Mouse (Mus musculus): Measurements from ENCODE around the gene Car14. TPM values are rescaled to one million over a fixed set of nuclear protein-coding genes. Genes with fewer than 3 reads are reported as not detected.

Gene Car14
- polyA plus RNA-seq, 1 experiment from 2014 or later: 1.1 TPM

DNA sequence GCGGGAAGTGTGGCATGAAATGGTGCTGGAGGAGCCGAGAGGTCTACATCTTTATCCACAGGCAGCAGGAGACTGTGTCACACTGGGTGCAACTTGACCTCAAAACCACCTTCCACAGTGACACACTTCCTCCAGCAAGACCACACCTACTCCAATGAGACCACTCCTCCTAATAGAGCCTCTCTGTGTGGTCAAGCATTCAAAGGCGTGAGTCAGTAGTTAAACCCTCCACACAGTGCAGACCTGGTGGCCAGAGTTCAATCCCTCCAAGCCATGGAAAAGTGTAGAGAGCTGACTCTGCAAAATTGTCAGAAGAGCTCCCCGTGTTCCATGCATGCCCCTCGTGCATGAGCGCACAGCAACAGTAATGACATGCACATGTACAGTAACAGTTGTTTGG lies 38.3 kb upstream of the Car14 start:
- Histone ChIP-seq H3K27me3 (replicated peaks; ENCODE audit: control insufficient read depth, insufficient read depth, low read length) (no peaks in the 10 kb centered on the region), H3K4me3 (ENCODE audit: low read length) (no peak overlapping the region), H3K27ac (ENCODE audit: low read length) (no peak overlapping the region), H3K9ac (ENCODE audit: low read depth, low read length) (no peak overlapping the region), H3K4me2 (ENCODE audit: low read depth, low read length) (no peak overlapping the region), H3K9me3 (ENCODE audit: control insufficient read depth, low read length) (no peaks in the 10 kb centered on the region), H3K4me1 (ENCODE audit: control insufficient read depth, insufficient read depth, low read length) (no peaks in the 10 kb centered on the region), H3K36me3 (ENCODE audit: control insufficient read depth, insufficient read depth, low read length) (peaks cover 25% of the 10 kb centered on the region)
- 88% methylated on average over 6 of the region's 6 CpGs for WGBS
- no peak for ATAC-seq

DNA sequence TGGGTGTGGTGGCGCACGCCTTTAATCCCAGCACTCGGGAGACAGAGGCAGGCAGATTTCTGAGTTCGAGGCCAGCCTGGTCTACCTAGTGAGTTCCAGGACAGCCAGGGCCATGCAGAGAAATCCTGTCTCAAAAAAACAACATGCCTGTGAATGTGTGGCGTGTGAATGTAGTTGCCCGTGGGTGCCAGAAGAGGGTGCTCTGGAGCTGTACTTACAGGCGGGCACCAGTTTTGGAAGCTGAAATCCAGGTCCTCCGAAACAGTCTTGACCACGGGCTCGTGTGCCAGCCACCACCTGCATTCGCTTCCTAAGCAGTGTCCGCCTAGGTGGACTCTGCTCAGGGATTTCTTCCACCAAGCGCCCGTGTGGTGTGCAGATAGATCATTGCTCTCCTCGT lies 34.3 kb upstream of the Car14 start:
- Histone ChIP-seq H3K9me3 (ENCODE audit: control insufficient read depth, low read length) (no peaks in the 10 kb centered on the region), H3K4me1 (ENCODE audit: control insufficient read depth, insufficient read depth, low read length) (no peaks in the 10 kb centered on the region), H3K27me3 (replicated peaks; ENCODE audit: control insufficient read depth, insufficient read depth, low read length) (no peaks in the 10 kb centered on the region), H3K4me2 (ENCODE audit: low read depth, low read length) (no peak overlapping the region), H3K9ac (ENCODE audit: low read depth, low read length) (no peak overlapping the region), H3K27ac (ENCODE audit: low read length) (no peak overlapping the region), H3K36me3 (ENCODE audit: control insufficient read depth, insufficient read depth, low read length) (peaks cover 36% of the 10 kb centered on the region), H3K4me3 (ENCODE audit: low read length) (no peak overlapping the region)
- 93% methylated on average over 15 of the region's 15 CpGs for WGBS
- ATAC-seq: no peak

DNA sequence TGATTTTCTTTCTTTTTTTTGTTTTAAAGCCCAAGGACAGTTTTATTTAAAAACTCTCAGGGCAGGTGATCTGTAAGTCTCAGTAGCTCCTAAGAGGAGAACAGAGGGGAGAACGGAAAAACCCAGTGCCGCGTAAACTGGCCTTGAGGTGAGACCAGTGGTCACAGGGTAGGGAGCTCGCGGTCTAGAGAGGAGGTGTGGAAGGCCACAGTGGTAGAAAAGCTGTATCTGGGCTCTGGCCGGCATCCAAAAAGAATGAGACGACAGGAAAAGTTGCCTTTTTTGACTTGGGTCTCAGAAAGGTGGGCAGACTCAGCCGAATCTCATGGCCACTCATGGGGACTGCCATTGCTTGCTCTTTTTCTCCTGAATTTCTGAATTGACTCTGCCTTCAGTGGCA lies 33.7 kb upstream of the Car14 start:
- H3K27ac ChIP-seq (ENCODE audit: low read length): no peak overlapping the region
- WGBS: 95% methylated on average over 8 of the region's 8 CpGs
- H3K4me2 ChIP-seq (ENCODE audit: low read depth, low read length): no peak overlapping the region
- no peaks in the 10 kb centered on the region for H3K27me3 ChIP-seq (replicated peaks; ENCODE audit: control insufficient read depth, insufficient read depth, low read length)
- H3K9me3 ChIP-seq (ENCODE audit: control insufficient read depth, low read length): no peaks in the 10 kb centered on the region
- no peaks in the 10 kb centered on the region for H3K4me1 ChIP-seq (ENCODE audit: control insufficient read depth, insufficient read depth, low read length)
- H3K36me3 ChIP-seq (ENCODE audit: control insufficient read depth, insufficient read depth, low read length): peaks cover 36% of the 10 kb centered on the region
- ATAC-seq: no peak
- H3K9ac ChIP-seq (ENCODE audit: low read depth, low read length): no peak overlapping the region
- H3K4me3 ChIP-seq (ENCODE audit: low read length): no peak overlapping the region

DNA sequence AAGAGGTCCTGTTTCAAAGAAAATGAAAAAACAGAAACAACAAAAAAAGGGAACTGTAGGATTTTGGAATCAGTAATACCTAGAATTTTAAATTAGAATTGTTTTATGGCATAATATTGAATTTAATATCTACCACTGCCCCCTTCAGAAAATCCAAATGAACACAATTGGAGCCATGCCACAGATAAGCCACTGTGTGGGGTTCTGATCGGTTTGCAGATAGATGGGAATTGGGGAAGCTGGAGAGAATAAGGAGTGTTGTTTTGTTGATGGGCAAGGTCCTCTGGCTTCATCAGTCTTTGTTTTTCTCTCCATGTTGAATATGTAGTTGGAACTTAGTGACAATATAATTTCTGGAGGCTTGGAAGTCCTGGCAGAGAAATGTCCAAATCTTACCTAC lies 30.0 kb upstream of the Car14 start:
- Histone ChIP-seq H3K4me3 (ENCODE audit: low read length) (no peak overlapping the region), H3K4me1 (ENCODE audit: control insufficient read depth, insufficient read depth, low read length) (peaks cover 8% of the 10 kb centered on the region), H3K9me3 (ENCODE audit: control insufficient read depth, low read length) (no peaks in the 10 kb centered on the region), H3K27ac (ENCODE audit: low read length) (no peak overlapping the region), H3K36me3 (ENCODE audit: control insufficient read depth, insufficient read depth, low read length) (peaks cover 23% of the 10 kb centered on the region), H3K27me3 (replicated peaks; ENCODE audit: control insufficient read depth, insufficient read depth, low read length) (no peaks in the 10 kb centered on the region), H3K4me2 (ENCODE audit: low read depth, low read length) (no peak overlapping the region), H3K9ac (ENCODE audit: low read depth, low read length) (no peak overlapping the region)
- no peak for ATAC-seq
- 81% methylated on average over 1 of the region's 1 CpGs for whole genome bisulfite sequencing

DNA sequence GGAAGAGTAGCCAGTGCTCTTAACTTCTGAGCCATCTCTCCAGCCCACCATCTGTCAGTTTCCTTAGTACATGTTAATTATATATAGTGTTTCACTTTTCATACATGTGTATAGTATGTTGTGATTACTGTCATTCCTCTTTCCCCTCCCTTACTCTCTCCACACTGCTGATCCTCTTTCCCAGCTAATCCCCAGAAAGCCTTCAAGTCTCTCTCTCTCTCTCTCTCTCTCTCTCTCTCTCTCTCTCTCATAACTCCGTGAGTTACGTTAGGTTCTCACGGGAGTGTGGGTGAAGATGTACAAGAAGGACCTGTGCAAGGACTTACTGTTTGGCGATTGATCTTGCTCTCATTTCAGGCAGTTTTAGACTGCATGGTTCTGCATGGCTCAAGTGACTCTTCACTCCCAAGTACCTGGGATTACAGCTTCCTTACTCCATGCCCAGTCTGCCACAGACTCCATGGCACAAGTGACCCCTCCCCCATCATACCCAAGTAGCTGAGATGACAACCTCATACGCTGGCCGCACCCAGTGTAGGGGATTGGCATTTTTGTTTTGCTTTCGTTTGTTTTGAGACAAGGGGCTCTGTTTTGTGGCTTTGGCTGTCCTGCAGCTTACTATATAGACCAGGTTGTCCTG lies 28.7 kb upstream of the Car14 start:
- H3K27ac ChIP-seq (ENCODE audit: low read length): no peak overlapping the region
- 94% methylated on average over 7 of the region's 7 CpGs for WGBS
- H3K27me3 ChIP-seq (replicated peaks; ENCODE audit: control insufficient read depth, insufficient read depth, low read length): no peaks in the 10 kb centered on the region
- no peak overlapping the region for H3K4me2 ChIP-seq (ENCODE audit: low read depth, low read length)
- peaks cover 16% of the 10 kb centered on the region for H3K36me3 ChIP-seq (ENCODE audit: control insufficient read depth, insufficient read depth, low read length)
- H3K9ac ChIP-seq (ENCODE audit: low read depth, low read length): no peak overlapping the region
- no peak overlapping the region for H3K4me3 ChIP-seq (ENCODE audit: low read length)
- H3K4me1 ChIP-seq (ENCODE audit: control insufficient read depth, insufficient read depth, low read length): peaks cover 10% of the 10 kb centered on the region
- ATAC-seq: no peak
- H3K9me3 ChIP-seq (ENCODE audit: control insufficient read depth, low read length): no peaks in the 10 kb centered on the region

DNA sequence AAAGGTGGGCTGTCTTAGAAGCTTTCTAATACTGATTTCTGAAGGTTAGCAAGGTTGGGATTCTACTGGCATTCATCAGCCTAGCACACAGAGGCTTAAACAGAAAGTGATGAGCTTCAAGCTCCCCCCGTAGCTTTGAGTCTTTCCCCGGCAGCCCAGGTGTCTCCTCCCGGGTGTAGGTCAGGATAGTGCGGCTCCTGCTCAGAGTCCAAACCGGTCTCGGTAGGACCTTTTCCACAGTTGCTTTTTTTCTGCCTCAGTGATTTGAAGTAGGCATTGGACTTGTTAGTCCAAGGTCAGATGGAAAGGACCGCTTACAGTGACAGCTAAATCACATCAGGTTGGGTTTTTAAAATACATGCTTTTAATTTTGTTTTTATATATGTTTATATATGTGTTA lies 28.1 kb upstream of the Car14 start:
- peaks cover 10% of the 10 kb centered on the region for H3K4me1 ChIP-seq (ENCODE audit: control insufficient read depth, insufficient read depth, low read length)
- H3K36me3 ChIP-seq (ENCODE audit: control insufficient read depth, insufficient read depth, low read length): peaks cover 15% of the 10 kb centered on the region
- H3K9ac ChIP-seq (ENCODE audit: low read depth, low read length): no peak overlapping the region
- no peaks in the 10 kb centered on the region for H3K27me3 ChIP-seq (replicated peaks; ENCODE audit: control insufficient read depth, insufficient read depth, low read length)
- H3K4me3 ChIP-seq (ENCODE audit: low read length): no peak overlapping the region
- WGBS: 88% methylated on average over 7 of the region's 7 CpGs
- H3K4me2 ChIP-seq (ENCODE audit: low read depth, low read length): no peak overlapping the region
- no peak overlapping the region for H3K27ac ChIP-seq (ENCODE audit: low read length)
- no peak for ATAC-seq
- no peaks in the 10 kb centered on the region for H3K9me3 ChIP-seq (ENCODE audit: control insufficient read depth, low read length)

DNA sequence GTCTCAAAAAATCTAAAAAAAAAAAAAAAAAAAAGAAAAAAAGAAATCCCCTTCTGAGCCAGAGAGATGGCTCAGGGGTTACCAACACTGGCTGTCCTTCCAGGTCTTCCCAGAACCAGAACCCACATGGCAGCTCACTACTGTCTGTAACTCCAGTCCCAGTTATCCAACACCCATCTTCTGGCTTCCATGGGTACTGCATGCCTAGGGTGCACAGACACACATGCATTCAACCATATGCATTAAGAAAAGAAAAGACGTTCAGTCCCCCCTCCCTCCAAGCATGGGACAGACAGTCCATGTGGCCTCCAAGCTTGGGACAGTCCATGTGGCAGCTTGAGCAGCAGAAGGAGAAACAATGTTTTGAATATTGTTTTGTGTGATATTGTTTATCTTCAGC lies 27.7 kb upstream of the Car14 start:
- Histone ChIP-seq H3K9ac (ENCODE audit: low read depth, low read length) (no peak overlapping the region), H3K27me3 (replicated peaks; ENCODE audit: control insufficient read depth, insufficient read depth, low read length) (no peaks in the 10 kb centered on the region), H3K9me3 (ENCODE audit: control insufficient read depth, low read length) (no peaks in the 10 kb centered on the region), H3K27ac (ENCODE audit: low read length) (no peak overlapping the region), H3K4me3 (ENCODE audit: low read length) (no peak overlapping the region), H3K4me1 (ENCODE audit: control insufficient read depth, insufficient read depth, low read length) (peaks cover 10% of the 10 kb centered on the region), H3K4me2 (ENCODE audit: low read depth, low read length) (no peak overlapping the region), H3K36me3 (ENCODE audit: control insufficient read depth, insufficient read depth, low read length) (peaks cover 11% of the 10 kb centered on the region)
- no peak for ATAC-seq
- 64% methylated on average over 1 of the region's 1 CpGs for WGBS

DNA sequence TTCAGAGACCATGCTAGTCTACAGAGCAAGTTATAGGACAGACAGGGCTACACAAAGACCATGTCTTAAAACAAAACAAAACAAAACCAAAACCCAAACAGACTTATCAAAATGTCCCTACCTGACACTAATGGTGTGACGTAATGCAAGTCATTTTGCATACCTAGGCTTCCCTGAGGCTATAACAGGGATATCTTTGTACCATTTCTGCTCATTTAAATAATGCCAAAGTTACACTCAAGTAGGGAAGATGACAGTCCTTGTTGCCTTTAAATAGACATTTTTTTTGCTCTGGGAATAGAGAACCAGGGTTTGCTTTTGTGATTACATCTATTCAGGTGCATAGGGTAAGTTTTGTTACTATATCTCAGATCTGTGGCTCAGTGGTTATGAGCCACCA lies 27.0 kb upstream of the Car14 start:
- Histone ChIP-seq H3K9me3 (ENCODE audit: control insufficient read depth, low read length) (no peaks in the 10 kb centered on the region), H3K4me3 (ENCODE audit: low read length) (no peak overlapping the region), H3K4me2 (ENCODE audit: low read depth, low read length) (no peak overlapping the region), H3K4me1 (ENCODE audit: control insufficient read depth, insufficient read depth, low read length) (peaks cover 10% of the 10 kb centered on the region), H3K27me3 (replicated peaks; ENCODE audit: control insufficient read depth, insufficient read depth, low read length) (no peaks in the 10 kb centered on the region), H3K27ac (ENCODE audit: low read length) (no peak overlapping the region), H3K36me3 (ENCODE audit: control insufficient read depth, insufficient read depth, low read length) (peaks cover 8% of the 10 kb centered on the region), H3K9ac (ENCODE audit: low read depth, low read length) (no peak overlapping the region)
- no peak for ATAC-seq
- WGBS: 92% methylated on average over 1 of the region's 1 CpGs

DNA sequence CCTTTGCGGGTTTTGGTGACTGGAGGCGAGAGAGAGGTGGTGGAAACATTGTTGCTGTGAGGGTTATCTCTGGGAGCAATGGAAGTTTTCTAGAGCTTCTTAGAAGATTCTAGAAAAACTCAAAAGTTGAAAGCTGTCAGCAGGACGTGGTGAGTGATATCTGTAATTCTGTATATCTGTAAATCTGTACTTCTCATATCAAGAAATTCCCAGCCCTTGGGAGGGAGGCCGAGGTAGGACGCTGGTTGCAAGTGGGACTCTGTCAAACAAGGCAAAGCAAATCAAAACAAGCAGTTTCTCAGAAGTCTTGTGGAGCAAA lies 25.9 kb upstream of the Car14 start:
- WGBS: 1% methylated on average over 5 of the region's 5 CpGs
- Histone ChIP-seq H3K4me1 (ENCODE audit: control insufficient read depth, insufficient read depth, low read length) (peaks cover 10% of the 10 kb centered on the region), H3K9ac (ENCODE audit: low read depth, low read length) (peak overlapping the region; percentile 85), H3K4me3 (ENCODE audit: low read length) (peak overlapping the region; percentile 86), H3K4me2 (ENCODE audit: low read depth, low read length) (peak overlapping the region; percentile 67), H3K9me3 (ENCODE audit: control insufficient read depth, low read length) (no peaks in the 10 kb centered on the region), H3K27ac (ENCODE audit: low read length) (peak overlapping the region; percentile 88), H3K36me3 (ENCODE audit: control insufficient read depth, insufficient read depth, low read length) (peaks cover 8% of the 10 kb centered on the region), H3K27me3 (replicated peaks; ENCODE audit: control insufficient read depth, insufficient read depth, low read length) (no peaks in the 10 kb centered on the region)
- no peak for ATAC-seq

Measured in intestine, embryonic 16.5 days (tissue).